Mouse (Mus musculus) heart, embryonic 11.5 days (tissue): Measurements from ENCODE around the gene Defb36. TPM values are rescaled to one million over a fixed set of nuclear protein-coding genes. Genes with fewer than 3 reads are reported as not detected.

Experiments used
- ATAC-seq: fragments of 200-750 bp; cut with Nextera tagmentation; replicated peaks from 2 replicates; pipeline ENCODE4 v1.8.0; 2017; ENCODE audit warnings: moderate library complexity; ENCODE audit not compliant: insufficient number of reproducible peaks, low FRiP score, low TSS enrichment
- H3K27ac ChIP-seq: fragments of 300-500 bp; sonication (generic); 2 replicates; pipeline ENCODE4 v1.5.1; 2014; ENCODE audit warnings: mild to moderate bottlenecking, low read depth, low read length
- H3K27me3 ChIP-seq: fragments of 300-500 bp; sonication (generic); 2 replicates; pipeline ENCODE4 v1.6.1; 2014; ENCODE audit warnings: mild to moderate bottlenecking, low read length, mixed read lengths; ENCODE audit not compliant: control insufficient read depth, insufficient read depth
- H3K36me3 ChIP-seq: fragments of 300-500 bp; sonication (generic); 2 replicates; pipeline ENCODE4 v1.6.1; 2014; ENCODE audit warnings: mild to moderate bottlenecking, low read length, moderate library complexity, mixed read lengths; ENCODE audit not compliant: control insufficient read depth, insufficient read depth
- H3K4me1 ChIP-seq: fragments of 300-500 bp; sonication (generic); 2 replicates; pipeline ENCODE4 v1.6.1; 2014; ENCODE audit warnings: low read length; ENCODE audit not compliant: control insufficient read depth, insufficient read depth
- H3K4me2 ChIP-seq: fragments of 300-500 bp; sonication (generic); 2 replicates; pipeline ENCODE4 v1.6.1; 2014; ENCODE audit warnings: mild to moderate bottlenecking, moderate library complexity
- H3K4me3 ChIP-seq: fragments of 300-500 bp; sonication (generic); 2 replicates; pipeline ENCODE4 v1.5.1; 2014; ENCODE audit warnings: low read depth, low read length
- H3K9ac ChIP-seq: fragments of 300-500 bp; sonication (generic); 2 replicates; pipeline ENCODE4 v1.6.1; 2014; ENCODE audit warnings: mild to moderate bottlenecking, low read depth, low read length, moderate library complexity
- H3K9me3 ChIP-seq: fragments of 300-500 bp; sonication (generic); replicated peaks from 2 replicates; pipeline ENCODE4 v1.6.1; 2016; ENCODE audit warnings: low read length; ENCODE audit not compliant: control insufficient read depth
- WGBS: fragments of 180-500 bp; shearing (Covaris S2); extraction: QIAGEN DNeasy Blood & Tissue Kit; methylation state at CpG from one replicate; pipeline ENCODE4 v1.1.7; 2014; ENCODE audit not compliant: insufficient replicate concordance; 5-methylcytosine and 5-hydroxymethylcytosine counted together
- polyA plus RNA-seq: library from polyadenylated mRNA; unstranded; fragments of >200 nt; fragmentation: Nextera tagmentation; extraction: Ambion mirVana; gene quantifications from 2 replicates; pipeline ENCODE4 v1.2.1, GENCODE M21; 2014

Defb36 gene
- polyA plus RNA-seq, 1 experiment from 2014 or later, result not detected

- 21% methylated on average over 7 of the region's 8 CpGs for WGBS
- 0 out of 2 replicates have a peak, but pooled peaks have one; percentile 39 for ATAC-seq
- Histone ChIP-seq H3K27ac (no peak overlapping the region), H3K4me3 (no peak overlapping the region), H3K9me3 (no peaks in the 10 kb centered on the region; the same call in 1 of the 2 replicates), H3K4me1 (no peaks in the 10 kb centered on the region; the same call in 1 of the 2 replicates), H3K27me3 (no peaks in the 10 kb centered on the region), H3K36me3 (no peaks in the 10 kb centered on the region), H3K4me2 (no peak overlapping the region), H3K9ac (no peak overlapping the region)
Measured at GRCm38 (mm10) chr2:152612193-152612592, 8.1 kb downstream of the Defb36 start.

GRCm38 (mm10) chr2:152615563-152615962, 11.4 kb downstream of the Defb36 start:
- H3K27me3 ChIP-seq, result no peaks in the 10 kb centered on the region
- no peaks in the 10 kb centered on the region for H3K36me3 ChIP-seq
- no peak; the same call in 1 of the 2 replicates for ATAC-seq
- no peak overlapping the region for H3K9ac ChIP-seq
- 8% methylated on average over 7 of the region's 7 CpGs for WGBS
- H3K4me1 ChIP-seq, result no peaks in the 10 kb centered on the region; the same call in 1 of the 2 replicates
- H3K4me3 ChIP-seq, result no peak overlapping the region
- H3K9me3 ChIP-seq, result no peaks in the 10 kb centered on the region
- H3K4me2 ChIP-seq, result no peak overlapping the region
- no peak overlapping the region for H3K27ac ChIP-seq

GRCm38 (mm10) chr2:152616470-152616869, 12.3 kb downstream of the Defb36 start:
- no peak overlapping the region for H3K4me2 ChIP-seq
- no peaks in the 10 kb centered on the region for H3K27me3 ChIP-seq
- WGBS, result 40% methylated on average over 6 of the region's 6 CpGs
- H3K36me3 ChIP-seq, result no peaks in the 10 kb centered on the region
- no peak for ATAC-seq
- no peak overlapping the region for H3K27ac ChIP-seq
- no peaks in the 10 kb centered on the region for H3K9me3 ChIP-seq
- H3K4me3 ChIP-seq, result no peak overlapping the region
- H3K4me1 ChIP-seq, result no peaks in the 10 kb centered on the region; the same call in 1 of the 2 replicates
- H3K9ac ChIP-seq, result no peak overlapping the region

DNA sequence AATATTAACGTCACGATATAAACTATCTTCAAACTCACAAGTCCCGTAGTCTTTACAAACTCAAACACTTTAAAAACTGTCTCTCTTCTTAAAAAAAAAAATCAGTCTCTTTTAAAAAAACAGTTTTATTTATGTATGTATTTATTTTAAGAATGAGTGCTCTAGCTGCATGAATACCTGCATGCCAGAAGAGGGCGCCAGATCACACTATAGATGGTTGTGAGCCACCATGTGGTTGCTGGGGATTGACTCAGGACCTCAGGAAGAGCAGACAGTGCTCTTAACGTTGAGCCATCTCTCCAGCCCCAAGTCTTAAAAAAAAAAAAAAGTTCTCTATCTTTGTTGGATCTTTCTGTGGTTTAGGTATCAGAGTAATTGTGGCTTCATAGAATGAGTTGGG, 13.2 kb downstream of the Defb36 start:
- H3K9me3 ChIP-seq, result no peaks in the 10 kb centered on the region
- WGBS, result 61% methylated on average over 5 of the region's 5 CpGs
- H3K27me3 ChIP-seq, result no peaks in the 10 kb centered on the region
- H3K36me3 ChIP-seq, result no peaks in the 10 kb centered on the region
- H3K9ac ChIP-seq, result no peak overlapping the region
- no peak overlapping the region for H3K4me3 ChIP-seq
- ATAC-seq, result no peak
- H3K4me2 ChIP-seq, result no peak overlapping the region
- no peaks in the 10 kb centered on the region; the same call in 1 of the 2 replicates for H3K4me1 ChIP-seq
- H3K27ac ChIP-seq, result no peak overlapping the region

GRCm38 (mm10) chr2:152620367-152621134, 16.4 kb downstream of the Defb36 start:
- 76% methylated on average over 9 of the region's 9 CpGs for WGBS

GRCm38 (mm10) chr2:152622151-152622550, 18.0 kb downstream of the Defb36 start:
- ATAC-seq, result no peak
- H3K9ac ChIP-seq, result no peak overlapping the region
- no peak overlapping the region for H3K27ac ChIP-seq
- no peak overlapping the region for H3K4me3 ChIP-seq
- WGBS, result 81% methylated on average over 13 of the region's 13 CpGs
- H3K27me3 ChIP-seq, result peaks cover 18% of the 10 kb centered on the region
- H3K4me1 ChIP-seq, result no peaks in the 10 kb centered on the region
- no peaks in the 10 kb centered on the region for H3K9me3 ChIP-seq
- H3K36me3 ChIP-seq, result no peaks in the 10 kb centered on the region
- no peak overlapping the region for H3K4me2 ChIP-seq

More at GRCm38 (mm10) chr2:152620367-152621134, 16.4 kb downstream of the Defb36 start:
- H3K9me3 ChIP-seq, result no peaks in the 10 kb centered on the region
- no peak overlapping the region for H3K4me3 ChIP-seq
- no peaks in the 10 kb centered on the region for H3K4me1 ChIP-seq
- H3K9ac ChIP-seq, result no peak overlapping the region
- H3K36me3 ChIP-seq, result no peaks in the 10 kb centered on the region
- ATAC-seq, result no peak
- H3K27ac ChIP-seq, result no peak overlapping the region
- no peak overlapping the region for H3K4me2 ChIP-seq
- H3K27me3 ChIP-seq, result peaks cover 4% of the 10 kb centered on the region

DNA sequence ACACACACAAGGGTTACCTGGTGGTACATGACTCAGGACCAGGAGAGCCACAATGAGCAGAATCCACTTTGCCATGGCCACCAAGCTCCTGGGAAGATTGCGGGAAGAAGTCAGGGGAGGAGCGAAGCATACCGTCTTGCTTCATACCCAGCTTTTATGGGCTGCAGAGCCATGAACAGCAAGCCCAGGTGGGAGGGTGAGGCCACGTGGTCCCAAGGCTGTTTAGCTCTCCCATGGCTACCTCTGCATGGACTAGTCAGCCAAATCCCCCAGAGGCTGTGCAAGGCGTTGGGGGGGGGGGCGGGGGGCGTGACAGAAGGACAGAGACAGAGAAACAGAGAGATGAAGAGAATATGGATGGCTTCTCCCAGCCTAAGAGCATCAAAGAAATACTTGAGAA, 18.8 kb downstream of the Defb36 start, which contains the start of gene Defb25:
Gene Defb25 (minus strand): TSS at position 101 of the 400 bp plus-strand sequence.
- H3K27ac ChIP-seq, result no peak within 1 kb of the TSS
- no peaks in the 10 kb centered on the region for H3K4me1 ChIP-seq
- ATAC-seq, result no peak
- H3K4me3 ChIP-seq, result no peak within 1 kb of the TSS
- 85% methylated on average over 7 of the region's 7 CpGs for WGBS
- H3K36me3 ChIP-seq, result no peaks in the 10 kb centered on the region
- no peak within 1 kb of the TSS for H3K9ac ChIP-seq
- no peaks in the 10 kb centered on the region for H3K9me3 ChIP-seq
- H3K4me2 ChIP-seq, result no peak within 1 kb of the TSS
- peaks cover 21% of the 10 kb centered on the region for H3K27me3 ChIP-seq

GRCm38 (mm10) chr2:152624566-152624965, 20.4 kb downstream of the Defb36 start:
- Histone ChIP-seq H3K9ac (no peak overlapping the region), H3K4me3 (no peak overlapping the region), H3K27ac (no peak overlapping the region), H3K4me2 (no peak overlapping the region), H3K4me1 (no peaks in the 10 kb centered on the region; the same call in 1 of the 2 replicates), H3K27me3 (peaks cover 33% of the 10 kb centered on the region), H3K9me3 (no peaks in the 10 kb centered on the region), H3K36me3 (no peaks in the 10 kb centered on the region)
- 84% methylated on average over 2 of the region's 2 CpGs for WGBS
- no peak for ATAC-seq
